Mouse (Mus musculus): Measurements from ENCODE around the gene Spen. TPM values are rescaled to one million over a fixed set of nuclear protein-coding genes. Genes with fewer than 3 reads are reported as not detected.

The Spen gene
- polyA plus RNA-seq, 1 experiment from 2014 or later: 8.4 TPM

DNA sequence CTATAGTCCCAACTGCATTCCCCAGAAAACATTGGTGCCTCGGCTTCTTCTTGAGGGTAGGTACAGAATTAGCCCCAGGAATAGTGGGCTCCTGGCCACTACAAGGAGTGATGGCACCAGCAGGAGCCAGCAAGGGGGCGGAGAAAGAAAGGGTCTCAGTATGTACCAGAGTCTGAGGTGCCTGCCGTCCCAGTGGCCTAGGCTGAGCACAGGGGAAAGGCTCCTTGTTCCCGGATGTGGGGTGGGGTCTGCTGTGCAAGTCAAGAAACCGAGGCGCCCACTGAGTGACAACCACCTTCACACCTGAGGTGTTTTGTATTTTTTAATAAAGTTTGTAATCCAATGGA is 70.8 kb downstream of the Spen start:
- H3K4me3 ChIP-seq (replicated peaks): no peak overlapping the region
- peaks cover 79% of the 10 kb centered on the region for H3K36me3 ChIP-seq
- H3K4me1 ChIP-seq: 0 out of 2 replicates have a peak, but pooled peaks cover 4% of the 10 kb centered on the region
- no peak overlapping the region for H3K4me2 ChIP-seq
- WGBS: 76% methylated on average over 6 of the region's 6 CpGs
- no peak overlapping the region for H3K9ac ChIP-seq
- H3K27ac ChIP-seq: no peak overlapping the region
- ATAC-seq (ENCODE audit: insufficient read depth, low FRiP score, low read depth): no peak
- no peaks in the 10 kb centered on the region for H3K27me3 ChIP-seq (replicated peaks)
- no peaks in the 10 kb centered on the region for H3K9me3 ChIP-seq

- H3K27ac ChIP-seq: no peak overlapping the region
- peaks cover 79% of the 10 kb centered on the region for H3K36me3 ChIP-seq
- 85% methylated on average over 15 of the region's 15 CpGs for WGBS
- H3K4me1 ChIP-seq: 0 out of 2 replicates have a peak, but pooled peaks cover 4% of the 10 kb centered on the region
- no peak overlapping the region for H3K4me3 ChIP-seq (replicated peaks)
- no peak for ATAC-seq (ENCODE audit: insufficient read depth, low FRiP score, low read depth)
- H3K9ac ChIP-seq: no peak overlapping the region
- H3K9me3 ChIP-seq: no peaks in the 10 kb centered on the region
- H3K27me3 ChIP-seq (replicated peaks): no peaks in the 10 kb centered on the region
- H3K4me2 ChIP-seq: no peak overlapping the region
Measured at GRCm38 (mm10) chr4:141466844-141467580, 71.4 kb downstream of the Spen start.

DNA sequence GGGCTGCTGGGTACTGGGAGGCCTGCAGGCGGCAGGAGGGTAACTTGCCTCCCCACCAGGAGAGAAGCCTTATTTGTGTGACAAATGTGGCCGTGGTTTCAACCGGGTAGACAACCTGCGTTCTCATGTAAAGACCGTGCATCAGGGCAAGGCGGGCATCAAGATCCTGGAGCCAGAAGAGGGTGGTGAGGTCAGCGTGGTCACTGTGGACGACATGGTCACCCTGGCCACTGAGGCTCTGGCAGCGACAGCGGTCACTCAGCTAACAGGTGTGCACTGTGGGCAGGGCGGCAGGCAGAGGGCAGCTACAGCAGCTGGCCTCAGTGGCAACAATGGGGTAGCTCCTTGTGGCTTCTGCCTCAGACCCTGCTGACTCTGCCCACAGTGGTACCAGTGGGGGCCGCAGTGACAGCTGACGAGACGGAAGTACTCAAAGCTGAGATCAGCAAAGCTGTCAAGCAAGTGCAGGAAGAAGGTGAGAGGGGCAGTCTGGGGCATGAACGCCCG is 72.1 kb downstream of the Spen start:
- Histone ChIP-seq H3K9me3 (no peaks in the 10 kb centered on the region), H3K9ac (no peak overlapping the region), H3K36me3 (peaks cover 77% of the 10 kb centered on the region), H3K27ac (no peak overlapping the region), H3K27me3 (replicated peaks) (no peaks in the 10 kb centered on the region), H3K4me2 (no peak overlapping the region), H3K4me1 (peaks cover 7% of the 10 kb centered on the region; the same call in 1 of the 2 replicates), H3K4me3 (replicated peaks) (no peak overlapping the region)
- WGBS: 89% methylated on average over 16 of the region's 16 CpGs
- ATAC-seq (ENCODE audit: insufficient read depth, low FRiP score, low read depth): no peak

- Histone ChIP-seq H3K27me3 (replicated peaks) (no peaks in the 10 kb centered on the region), H3K4me1 (peaks cover 8% of the 10 kb centered on the region; the same call in 1 of the 2 replicates), H3K9ac (no peak overlapping the region), H3K27ac (no peak overlapping the region), H3K9me3 (no peaks in the 10 kb centered on the region), H3K4me2 (no peak overlapping the region), H3K4me3 (replicated peaks) (no peak overlapping the region), H3K36me3 (peaks cover 73% of the 10 kb centered on the region)
- no peak for ATAC-seq (ENCODE audit: insufficient read depth, low FRiP score, low read depth)
- WGBS: 91% methylated on average over 34 of the region's 34 CpGs
Measured at GRCm38 (mm10) chr4:141465512-141466288, 72.7 kb downstream of the Spen start.

- Histone ChIP-seq H3K27me3 (replicated peaks) (no peaks in the 10 kb centered on the region), H3K9ac (no peak overlapping the region), H3K36me3 (peaks cover 77% of the 10 kb centered on the region), H3K9me3 (no peaks in the 10 kb centered on the region), H3K27ac (no peak overlapping the region), H3K4me2 (no peak overlapping the region), H3K4me3 (replicated peaks) (no peak overlapping the region), H3K4me1 (peaks cover 10% of the 10 kb centered on the region; the same call in 1 of the 2 replicates)
- 76% methylated on average over 16 of the region's 16 CpGs for WGBS
- no peak for ATAC-seq (ENCODE audit: insufficient read depth, low FRiP score, low read depth)
Measured at GRCm38 (mm10) chr4:141464722-141465121, 73.7 kb downstream of the Spen start.

- Histone ChIP-seq H3K9me3 (no peaks in the 10 kb centered on the region), H3K4me1 (peaks cover 13% of the 10 kb centered on the region), H3K4me3 (replicated peaks) (no peak overlapping the region), H3K9ac (no peak overlapping the region), H3K27me3 (replicated peaks) (no peaks in the 10 kb centered on the region), H3K4me2 (no peak overlapping the region), H3K36me3 (peaks cover 68% of the 10 kb centered on the region), H3K27ac (no peak overlapping the region)
- no peak for ATAC-seq (ENCODE audit: insufficient read depth, low FRiP score, low read depth)
- 74% methylated on average over 14 of the region's 14 CpGs for WGBS
Measured at GRCm38 (mm10) chr4:141463472-141463871, 74.9 kb downstream of the Spen start.

DNA sequence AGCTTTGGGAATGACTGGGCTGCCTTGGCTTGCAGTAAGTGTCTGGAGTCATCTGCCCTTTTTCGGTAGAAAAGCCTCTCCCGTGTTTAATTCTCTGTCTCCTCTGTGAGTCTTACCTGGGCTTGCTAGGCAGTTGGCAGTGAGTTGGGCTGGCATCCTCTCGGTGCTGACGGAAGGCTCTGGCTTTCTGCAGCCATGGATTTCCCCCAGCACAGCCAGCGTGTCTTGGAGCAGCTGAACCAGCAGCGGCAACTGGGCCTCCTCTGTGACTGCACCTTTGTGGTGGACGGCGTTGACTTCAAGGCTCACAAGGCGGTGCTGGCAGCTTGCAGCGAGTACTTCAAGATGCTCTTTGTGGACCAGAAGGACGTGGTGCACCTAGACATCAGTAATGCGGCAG is 76.8 kb downstream of the Spen start:
- no peak overlapping the region for H3K27ac ChIP-seq
- H3K36me3 ChIP-seq: peaks cover 52% of the 10 kb centered on the region
- H3K4me1 ChIP-seq: peaks cover 18% of the 10 kb centered on the region
- H3K4me2 ChIP-seq: no peak overlapping the region
- H3K9me3 ChIP-seq: no peaks in the 10 kb centered on the region
- H3K27me3 ChIP-seq (replicated peaks): no peaks in the 10 kb centered on the region
- H3K4me3 ChIP-seq (replicated peaks): no peak overlapping the region
- 89% methylated on average over 12 of the region's 12 CpGs for WGBS
- no peak overlapping the region for H3K9ac ChIP-seq
- no peak for ATAC-seq (ENCODE audit: insufficient read depth, low FRiP score, low read depth)

DNA sequence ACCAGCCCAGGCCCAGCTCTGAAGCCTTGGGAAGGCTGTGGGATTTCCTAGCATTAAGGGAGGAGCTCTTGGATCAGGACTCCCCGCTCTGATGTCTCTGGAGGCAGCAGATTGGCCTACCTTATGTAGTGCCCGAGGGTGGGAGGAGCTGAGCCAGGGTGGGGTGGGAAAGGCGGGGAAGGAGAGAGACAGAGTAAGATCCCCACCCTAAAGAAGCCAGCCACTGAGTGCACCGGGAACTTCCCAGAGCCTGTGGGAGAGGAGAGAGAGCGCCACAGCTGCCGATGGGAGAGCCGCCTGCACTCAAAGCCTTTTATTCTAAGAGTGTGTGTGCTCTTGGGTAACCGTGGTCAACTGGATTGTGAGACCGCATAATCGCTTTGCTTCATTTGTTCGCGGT is 77.3 kb downstream of the Spen start:
- Histone ChIP-seq H3K4me1 (peaks cover 19% of the 10 kb centered on the region), H3K27me3 (replicated peaks) (no peaks in the 10 kb centered on the region), H3K36me3 (peaks cover 47% of the 10 kb centered on the region), H3K4me3 (replicated peaks) (no peak overlapping the region), H3K9me3 (no peaks in the 10 kb centered on the region), H3K9ac (no peak overlapping the region), H3K4me2 (no peak overlapping the region), H3K27ac (no peak overlapping the region)
- 55% methylated on average over 12 of the region's 12 CpGs for WGBS
- ATAC-seq (ENCODE audit: insufficient read depth, low FRiP score, low read depth): peak; percentile 57

GRCm38 (mm10) chr4:141460481-141460880 is 77.9 kb downstream of the Spen start:
- H3K27me3 ChIP-seq (replicated peaks): no peaks in the 10 kb centered on the region
- H3K36me3 ChIP-seq: peaks cover 41% of the 10 kb centered on the region
- H3K9ac ChIP-seq: no peak overlapping the region
- WGBS: 85% methylated on average over 4 of the region's 4 CpGs
- H3K9me3 ChIP-seq: no peaks in the 10 kb centered on the region
- no peak overlapping the region for H3K4me2 ChIP-seq
- no peak overlapping the region for H3K27ac ChIP-seq
- H3K4me3 ChIP-seq (replicated peaks): no peak overlapping the region
- H3K4me1 ChIP-seq: peaks cover 25% of the 10 kb centered on the region
- no peak for ATAC-seq (ENCODE audit: insufficient read depth, low FRiP score, low read depth)

- Histone ChIP-seq H3K4me3 (replicated peaks) (no peak overlapping the region), H3K27ac (peak overlapping the region; percentile 76), H3K9ac (no peak overlapping the region), H3K4me2 (no peak overlapping the region), H3K27me3 (replicated peaks) (no peaks in the 10 kb centered on the region), H3K4me1 (peaks cover 28% of the 10 kb centered on the region), H3K9me3 (no peaks in the 10 kb centered on the region), H3K36me3 (peaks cover 34% of the 10 kb centered on the region)
- WGBS: 82% methylated on average over 9 of the region's 9 CpGs
- ATAC-seq (ENCODE audit: insufficient read depth, low FRiP score, low read depth): no peak
Measured at GRCm38 (mm10) chr4:141459766-141460165, 78.6 kb downstream of the Spen start.

GRCm38 (mm10) chr4:141458888-141459287 is 79.5 kb downstream of the Spen start:
- Histone ChIP-seq H3K9me3 (no peaks in the 10 kb centered on the region), H3K4me1 (peaks cover 33% of the 10 kb centered on the region), H3K27ac (peak overlapping the region; percentile 76), H3K9ac (no peak overlapping the region), H3K4me2 (no peak overlapping the region), H3K4me3 (replicated peaks) (no peak overlapping the region), H3K36me3 (peaks cover 26% of the 10 kb centered on the region), H3K27me3 (replicated peaks) (no peaks in the 10 kb centered on the region)
- WGBS: 58% methylated on average over 3 of the region's 3 CpGs
- ATAC-seq (ENCODE audit: insufficient read depth, low FRiP score, low read depth): no peak

DNA sequence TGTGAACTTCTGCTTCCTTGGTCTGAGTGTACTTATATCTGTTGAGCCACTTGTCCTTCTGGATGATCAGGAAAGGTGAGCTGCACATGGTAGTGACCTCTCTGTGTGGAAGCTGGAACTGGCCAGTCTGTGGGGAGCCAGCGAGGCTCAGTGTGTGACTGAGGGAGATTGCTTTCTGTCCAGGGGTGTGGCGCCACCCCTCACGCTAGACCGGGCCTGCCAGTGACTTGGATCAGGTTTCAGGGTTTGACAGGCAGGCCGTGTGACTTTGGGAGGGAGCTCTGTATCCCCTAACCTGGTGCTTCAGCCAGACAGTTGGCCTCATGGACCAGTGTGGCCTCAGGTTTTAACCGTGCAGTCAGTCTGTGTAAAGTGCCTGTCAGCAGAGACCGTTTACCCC is 80.2 kb downstream of the Spen start:
- WGBS: 13% methylated on average over 7 of the region's 7 CpGs
- H3K4me2 ChIP-seq: no peak overlapping the region
- peak overlapping the region; percentile 76 for H3K27ac ChIP-seq
- no peak overlapping the region for H3K4me3 ChIP-seq (replicated peaks)
- no peak overlapping the region for H3K9ac ChIP-seq
- no peaks in the 10 kb centered on the region for H3K9me3 ChIP-seq
- peaks cover 24% of the 10 kb centered on the region for H3K36me3 ChIP-seq
- no peaks in the 10 kb centered on the region for H3K27me3 ChIP-seq (replicated peaks)
- peak; percentile 37; the same call in 1 of the 2 replicates for ATAC-seq (ENCODE audit: insufficient read depth, low FRiP score, low read depth)
- H3K4me1 ChIP-seq: peaks cover 33% of the 10 kb centered on the region

Measured in stomach, embryonic 15.5 days (tissue).